Mouse (Mus musculus): Measurements from ENCODE around the gene Ctdsp1.
"Not testable (repeated sequence)": the region's sequence is repeated elsewhere in the genome, so short reads cannot be mapped to it uniquely, and the experiment has no call there.

The Ctdsp1 gene

GRCm38 (mm10) chr1:74379058-74379504 lies 12.2 kb upstream of the Ctdsp1 start:
- no peak for DNase-seq (ENCODE audit: low spot score)

GRCm38 (mm10) chr1:74380484-74380883 lies 10.8 kb upstream of the Ctdsp1 start:
- no peak for DNase-seq (ENCODE audit: low spot score)

- DNase-seq (ENCODE audit: low spot score): no peak
Observed at GRCm38 (mm10) chr1:74381588-74382021, 9.7 kb upstream of the Ctdsp1 start.

GRCm38 (mm10) chr1:74383385-74383784 lies 7.9 kb upstream of the Ctdsp1 start:
- no peak for DNase-seq (ENCODE audit: low spot score)

GRCm38 (mm10) chr1:74384525-74384924 lies 6.8 kb upstream of the Ctdsp1 start:
- no peak for DNase-seq (ENCODE audit: low spot score)

GRCm38 (mm10) chr1:74385064-74385463 lies 6.2 kb upstream of the Ctdsp1 start:
- no peak for DNase-seq (ENCODE audit: low spot score)

- no peak for DNase-seq (ENCODE audit: low spot score)
Observed at GRCm38 (mm10) chr1:74385531-74385930, 5.8 kb upstream of the Ctdsp1 start.

- DNase-seq (ENCODE audit: low spot score): no peak
Observed at GRCm38 (mm10) chr1:74386363-74386713, 5.0 kb upstream of the Ctdsp1 start.

- peak; percentile 75 for DNase-seq (ENCODE audit: low spot score)
Observed at GRCm38 (mm10) chr1:74386714-74387385, 4.5 kb upstream of the Ctdsp1 start.

GRCm38 (mm10) chr1:74387386-74387988 lies 3.8 kb upstream of the Ctdsp1 start:
- no peak for DNase-seq (ENCODE audit: low spot score)

- no peak for DNase-seq (ENCODE audit: low spot score)
Observed at GRCm38 (mm10) chr1:74388398-74388920, 2.9 kb upstream of the Ctdsp1 start.

- DNase-seq (ENCODE audit: low spot score): no peak
Observed at GRCm38 (mm10) chr1:74389831-74390286, 1.4 kb upstream of the Ctdsp1 start.

- DNase-seq (ENCODE audit: low spot score): no peak
Observed at GRCm38 (mm10) chr1:74390287-74390906, 912 bp upstream of the Ctdsp1 start.

GRCm38 (mm10) chr1:74391844-74392441 lies 634 bp downstream of the Ctdsp1 start:
- peak; percentile 49 for DNase-seq (ENCODE audit: low spot score)

GRCm38 (mm10) chr1:74392446-74392994 lies 1.2 kb downstream of the Ctdsp1 start:
- DNase-seq (ENCODE audit: low spot score): no peak

- DNase-seq (ENCODE audit: low spot score): no peak
Observed at GRCm38 (mm10) chr1:74393010-74393409, 1.7 kb downstream of the Ctdsp1 start.

GRCm38 (mm10) chr1:74393697-74394096 lies 2.4 kb downstream of the Ctdsp1 start:
- DNase-seq (ENCODE audit: low spot score): no peak

- no peak for DNase-seq (ENCODE audit: low spot score)
Observed at GRCm38 (mm10) chr1:74394311-74394710, 3.0 kb downstream of the Ctdsp1 start.

GRCm38 (mm10) chr1:74394858-74395257 lies 3.5 kb downstream of the Ctdsp1 start:
- DNase-seq (ENCODE audit: low spot score): no peak

GRCm38 (mm10) chr1:74395290-74395689 lies 4.0 kb downstream of the Ctdsp1 start:
- no peak for DNase-seq (ENCODE audit: low spot score)

- DNase-seq (ENCODE audit: low spot score): not testable (repeated sequence)
Observed at GRCm38 (mm10) chr1:74396456-74397222, 5.3 kb downstream of the Ctdsp1 start.

Measured in urinary bladder, postnatal 10 days (tissue).